Mouse (Mus musculus) CH12F3 (cell line): ENCODE results near the gene Map3k5.
"Not testable (repeated sequence)": the region's sequence is repeated elsewhere in the genome, so short reads cannot be mapped to it uniquely, and the experiment has no call there.

Experiments used
- in situ Hi-C: fragments of 300-500 bp; cut with MboI; formaldehyde crosslinking; loops from 2 replicates; pipeline ENCODE4 v1.14.3; 2020; ENCODE audit warnings: low sequenced_read_pairs

Map3k5 gene

GRCm38 (mm10) chr10:19960831-19961380, 26.6 kb downstream of the Map3k5 start:
- in situ Hi-C loops = no loop called here

DNA sequence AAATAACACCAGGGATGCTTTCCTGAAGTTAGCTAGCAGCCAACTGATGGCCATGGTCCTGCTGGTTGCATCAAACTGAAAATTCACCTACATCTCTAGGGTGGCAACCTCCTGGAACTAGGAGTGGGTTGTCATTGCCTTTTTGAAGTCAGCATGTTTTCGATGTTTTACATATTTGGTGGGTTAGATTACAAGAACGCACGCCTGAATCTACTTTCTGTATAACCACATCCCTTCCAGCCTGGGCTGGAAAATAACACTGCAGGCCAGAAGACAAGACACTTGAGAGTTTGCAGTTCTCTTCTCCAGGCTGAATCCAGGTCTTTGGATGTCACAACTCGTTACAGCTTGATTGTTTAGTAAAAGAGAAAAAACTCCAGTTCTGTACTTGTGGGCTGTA, 28.5 kb downstream of the Map3k5 start:
- in situ Hi-C loops = no loop called here

DNA sequence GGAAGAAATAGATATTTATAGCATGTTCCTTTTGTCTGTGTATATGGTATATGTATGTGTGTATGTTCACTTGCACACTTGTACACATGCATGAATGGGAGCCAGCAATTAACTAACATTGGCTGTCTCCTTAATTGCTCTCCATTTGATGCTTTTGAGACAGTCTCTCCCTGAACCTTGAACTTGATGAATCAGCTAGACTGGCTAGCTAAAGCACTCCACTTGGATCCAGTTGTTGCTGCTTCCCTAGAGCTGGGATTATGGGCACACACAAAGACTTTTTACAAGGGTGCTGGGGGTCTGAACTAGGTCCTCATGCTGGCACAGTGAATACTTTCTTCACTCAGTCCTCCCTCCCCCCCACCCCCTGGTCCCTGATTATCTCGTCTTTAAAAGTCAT, 28.9 kb downstream of the Map3k5 start:
- in situ Hi-C loops = no loop called here

GRCm38 (mm10) chr10:19964105-19964504, 29.8 kb downstream of the Map3k5 start:
- in situ Hi-C loops = no loop called here

DNA sequence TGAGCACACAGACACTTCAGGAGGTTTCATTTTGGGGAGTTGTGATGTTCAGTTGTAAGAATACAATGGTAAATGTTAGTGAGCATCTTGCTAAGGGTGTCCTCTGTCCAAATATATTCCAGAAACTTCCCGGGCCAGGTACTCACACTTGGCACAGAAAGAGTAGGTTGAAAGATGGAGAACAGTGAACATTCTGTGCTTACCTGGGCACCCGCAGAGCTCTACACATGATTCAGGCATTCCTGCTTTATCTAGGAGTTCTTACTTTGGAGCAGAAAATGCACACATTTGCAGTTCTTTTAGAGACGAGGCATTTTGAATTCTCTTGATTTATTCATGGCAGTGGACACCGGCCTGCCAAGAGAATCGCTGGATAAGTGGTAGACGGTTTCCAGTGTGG, 32.3 kb downstream of the Map3k5 start:
- in situ Hi-C loops = no loop called here

GRCm38 (mm10) chr10:19968445-19968844, 34.2 kb downstream of the Map3k5 start:
- in situ Hi-C loops = no loop called here

DNA sequence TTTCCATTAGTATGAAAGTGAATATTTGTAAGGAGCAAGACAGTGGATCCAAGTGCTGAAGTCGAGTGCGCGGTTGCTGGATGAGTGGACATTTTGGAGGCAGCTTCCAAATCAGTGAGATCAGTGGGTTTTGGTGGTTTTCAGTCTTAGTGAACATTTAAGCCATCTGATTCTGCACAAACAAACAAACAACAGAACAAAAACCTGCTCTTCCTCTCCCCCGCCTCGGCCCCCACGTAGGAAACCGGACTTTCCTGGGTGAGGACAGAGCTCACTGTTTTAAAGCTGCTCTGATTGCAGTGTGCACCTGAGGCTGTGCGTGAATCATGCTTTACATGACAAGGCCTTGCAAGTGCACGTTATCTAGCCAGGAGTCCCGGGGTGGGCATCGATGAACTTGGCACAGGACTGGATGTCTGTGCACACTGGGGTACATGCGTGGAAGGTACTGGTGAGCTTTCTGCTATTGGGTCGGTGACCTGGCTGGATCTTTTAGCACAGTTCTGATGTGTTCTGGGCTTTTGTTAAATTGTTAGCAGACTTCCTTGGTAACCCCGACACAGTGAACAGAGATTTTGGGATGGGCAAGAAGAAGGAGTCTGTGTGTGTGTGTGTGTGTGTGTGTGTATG, 35.7 kb downstream of the Map3k5 start:
- in situ Hi-C loops = no loop called here

- in situ Hi-C loops = not testable (repeated sequence)
Observed at GRCm38 (mm10) chr10:19971491-19971890, 37.2 kb downstream of the Map3k5 start.

- in situ Hi-C loops = no loop called here
Observed at GRCm38 (mm10) chr10:19973321-19974108, 39.2 kb downstream of the Map3k5 start.

DNA sequence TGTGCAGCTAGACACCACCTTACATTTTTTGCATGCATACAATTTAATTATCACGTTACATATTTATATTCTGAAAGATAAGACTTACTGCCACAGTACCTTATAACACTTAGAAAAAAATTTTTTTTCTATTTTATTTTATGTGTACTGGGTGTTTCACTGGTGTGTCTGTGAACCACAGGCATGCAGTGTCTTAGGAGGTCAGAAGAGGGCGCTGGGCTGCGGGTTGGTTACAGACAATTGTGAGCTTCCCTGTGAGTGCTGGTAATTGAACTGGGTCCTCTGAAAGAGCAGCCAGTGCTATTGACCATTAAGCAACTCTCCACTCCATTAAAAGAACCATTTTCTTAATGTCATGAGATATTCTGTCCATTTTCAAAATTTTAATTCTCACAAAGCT, 43.3 kb downstream of the Map3k5 start:
- in situ Hi-C loops = no loop called here

GRCm38 (mm10) chr10:19978662-19979199, 44.5 kb downstream of the Map3k5 start:
- in situ Hi-C loops = no loop called here

DNA sequence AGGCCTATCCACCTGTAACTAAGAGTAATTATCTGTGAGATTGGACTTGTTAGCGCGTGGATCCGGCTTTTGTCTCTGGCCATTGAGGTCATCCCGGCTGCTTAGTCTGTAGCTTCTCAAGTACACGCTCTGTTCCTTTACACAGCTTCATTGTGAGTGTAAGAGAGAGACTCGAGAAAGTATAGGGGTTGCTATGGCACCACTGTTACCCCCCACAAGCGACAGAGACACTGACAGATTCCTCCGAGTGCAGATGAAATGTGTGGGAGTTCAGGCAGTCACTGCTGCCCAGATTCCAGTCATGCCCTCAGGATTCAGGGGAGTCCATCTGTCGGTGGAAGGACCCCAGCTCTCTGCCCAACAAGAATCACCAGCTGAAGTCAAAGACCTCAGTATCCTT, 53.5 kb downstream of the Map3k5 start:
- in situ Hi-C loops = no loop called here

DNA sequence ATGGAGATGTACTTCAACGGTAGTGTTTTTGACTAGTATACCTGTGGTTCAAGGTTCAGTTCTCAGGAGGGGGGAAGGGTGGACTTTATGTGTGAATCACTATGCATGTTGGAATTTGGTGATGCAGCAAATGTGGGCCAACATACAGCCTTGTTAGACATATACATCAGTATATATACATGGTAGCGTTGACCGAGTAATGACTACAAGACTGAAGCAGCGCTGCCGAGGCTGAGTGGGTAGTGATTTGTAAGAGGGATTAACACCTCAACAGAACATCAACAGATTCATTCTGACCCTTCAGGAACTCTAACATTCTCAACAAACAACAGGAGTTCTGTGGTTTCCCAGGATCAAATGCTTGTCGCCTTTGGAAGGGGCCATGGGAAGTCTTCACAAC, 55.7 kb downstream of the Map3k5 start:
- in situ Hi-C loops = no loop called here

DNA sequence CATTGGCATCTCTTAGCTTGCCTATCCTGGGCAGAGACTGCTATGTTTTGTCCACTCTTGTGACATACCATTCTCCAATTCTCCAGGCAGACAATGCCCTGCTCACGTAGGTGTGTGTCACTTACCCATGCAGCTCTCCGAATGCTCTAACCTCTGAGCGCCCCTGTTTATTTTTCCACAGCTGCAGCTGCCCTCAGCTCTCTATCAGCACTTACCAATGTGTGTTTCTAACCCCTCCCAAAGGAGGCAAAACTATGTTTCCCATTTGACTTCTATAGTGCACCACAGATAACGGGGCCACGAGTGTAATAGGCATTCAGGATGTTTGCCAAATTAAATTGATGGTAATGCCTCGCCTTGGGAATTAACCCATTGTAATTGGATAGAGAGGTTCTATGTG, 56.4 kb downstream of the Map3k5 start:
- in situ Hi-C loops = no loop called here

- in situ Hi-C loops = no loop called here
Observed at GRCm38 (mm10) chr10:19991237-19991865, 57.1 kb downstream of the Map3k5 start.

- in situ Hi-C loops = no loop called here
Observed at GRCm38 (mm10) chr10:19991866-19992252, 57.6 kb downstream of the Map3k5 start.

GRCm38 (mm10) chr10:19994469-19995450, 60.5 kb downstream of the Map3k5 start:
- in situ Hi-C loops = no loop called here

DNA sequence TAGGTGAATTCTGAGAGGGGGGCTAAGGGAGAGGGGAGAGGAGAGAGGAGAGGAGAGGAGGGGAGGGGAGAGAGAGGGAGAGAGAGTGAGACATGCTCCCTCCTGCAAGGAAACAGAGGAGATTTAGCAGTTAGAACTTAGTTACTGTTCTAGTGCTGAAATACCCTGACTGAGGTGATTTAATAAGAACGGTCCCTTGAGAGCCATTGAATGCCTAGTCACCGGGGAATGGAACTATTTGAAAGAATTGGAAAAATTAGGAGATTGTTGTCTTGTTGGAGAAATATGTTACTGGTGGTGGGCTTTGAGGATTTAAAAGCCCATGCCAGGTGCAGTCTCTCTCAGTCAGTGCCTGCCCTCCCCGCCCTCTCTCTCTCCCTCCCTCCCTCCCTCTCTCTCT, 61.9 kb downstream of the Map3k5 start:
- in situ Hi-C loops = no loop called here

DNA sequence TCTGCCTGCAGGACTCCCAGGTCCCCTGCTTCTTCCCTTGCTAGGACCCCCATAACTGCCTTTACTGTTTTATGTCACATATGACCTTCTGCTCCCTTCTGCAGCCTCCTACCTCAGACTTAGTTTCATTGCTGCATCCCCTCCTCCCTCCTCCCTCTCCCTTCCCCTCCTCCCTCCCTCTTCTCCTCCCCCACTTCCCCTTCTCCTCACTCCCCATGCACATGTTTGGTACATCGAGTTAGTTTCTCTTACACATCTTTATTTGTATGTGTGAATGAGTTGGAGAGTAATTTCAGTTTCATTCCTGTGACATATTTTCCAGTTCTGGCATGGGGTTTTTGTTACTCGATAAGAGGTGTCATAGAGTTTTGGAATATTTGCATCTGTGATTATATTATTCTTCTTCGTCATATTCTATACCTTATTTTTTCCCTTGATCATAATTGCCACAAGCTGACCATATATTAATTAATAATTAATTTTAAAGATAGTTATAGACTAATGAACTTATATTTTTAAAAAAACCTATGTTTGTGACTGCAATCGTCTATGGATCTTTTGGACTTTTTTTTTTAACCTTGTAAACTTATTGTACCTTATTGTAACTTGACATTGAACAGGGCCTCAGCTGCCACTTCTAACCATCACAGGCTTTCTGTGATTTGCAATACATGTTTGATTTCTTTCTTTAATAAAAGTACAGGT, 65.6 kb downstream of the Map3k5 start:
- in situ Hi-C loops = no loop called here

- in situ Hi-C loops = no loop called here
Observed at GRCm38 (mm10) chr10:20000408-20000770, 66.1 kb downstream of the Map3k5 start.
